Mouse (Mus musculus) myocyte (in vitro differentiated cells): Measurements from ENCODE around the gene 1700013F07Rik. TPM values are rescaled to one million over a fixed set of nuclear protein-coding genes. Genes with fewer than 3 reads are reported as not detected.

Experiments used
- H3K27me3 ChIP-seq: one replicate; pipeline ENCODE4 v1.6.1; 2011; ENCODE audit not compliant: control insufficient read depth, insufficient read depth, insufficient read length
- H3K36me3 ChIP-seq: one replicate; pipeline ENCODE4 v1.6.1; 2011; ENCODE audit not compliant: control insufficient read depth, insufficient read depth
- H3K4me2 ChIP-seq: one replicate; pipeline ENCODE4 v1.6.1; 2011; ENCODE audit warnings: low read depth, control low read depth
- H3K4me3 ChIP-seq: one replicate; pipeline ENCODE4 v1.5.1; 2011; ENCODE audit warnings: mild to moderate bottlenecking, control low read depth, moderate library complexity
- H3K79me2 ChIP-seq: one replicate; pipeline ENCODE4 v1.6.1; 2011; ENCODE audit not compliant: control insufficient read depth, insufficient read depth
- H3ac ChIP-seq: one replicate; pipeline ENCODE4 v1.6.1; 2011; ENCODE audit not compliant: control insufficient read depth, insufficient read length
- CEBPB ChIP-seq: IDR thresholded peaks from 2 replicates; pipeline ENCODE4 v1.6.1; 2011; ENCODE audit warnings: mild to moderate bottlenecking, moderate library complexity; ENCODE audit not compliant: poor library complexity, insufficient read depth, severe bottlenecking
- E2F4 ChIP-seq: IDR thresholded peaks from one replicate; pipeline ENCODE4 v1.6.1; 2011; ENCODE audit warnings: mild to moderate bottlenecking, control low read depth, moderate library complexity; ENCODE audit not compliant: insufficient read depth
- MAX ChIP-seq: IDR thresholded peaks from one replicate; pipeline ENCODE4 v1.6.1; 2011; ENCODE audit warnings: low read depth, mild to moderate bottlenecking, control low read depth
- MYOD1 ChIP-seq, 3 experiments: IDR thresholded peaks; one replicate each; pipeline ENCODE4 v1.6.1; 2011; ENCODE audit warnings: control low read depth in 2 of 3, low read depth in 2 of 3, mild to moderate bottlenecking in 2 of 3, moderate library complexity in 1 of 3; ENCODE audit not compliant: insufficient read length in 2 of 3, control insufficient read depth in 1 of 3
- MYOG ChIP-seq, 3 experiments: IDR thresholded peaks; one replicate each; pipeline ENCODE4 v1.6.1; 2011; ENCODE audit warnings: control low read depth in 2 of 3, low read depth in 2 of 3, mild to moderate bottlenecking in 2 of 3; ENCODE audit not compliant: insufficient read length in 2 of 3, control insufficient read depth in 1 of 3, insufficient read depth in 1 of 3
- POLR2A ChIP-seq: IDR thresholded peaks from one replicate; pipeline ENCODE4 v1.6.1; 2011; ENCODE audit warnings: low read depth, mild to moderate bottlenecking, control low read depth, moderate library complexity; ENCODE audit not compliant: insufficient read length
- POLR2AphosphoS2 ChIP-seq: IDR thresholded peaks from one replicate; pipeline ENCODE4 v1.6.1; 2011; ENCODE audit warnings: low read depth, control low read depth; ENCODE audit not compliant: insufficient read length
- REST ChIP-seq: IDR thresholded peaks from one replicate; pipeline ENCODE4 v1.6.1; 2011; ENCODE audit warnings: mild to moderate bottlenecking, control low read depth, moderate library complexity; ENCODE audit not compliant: insufficient read depth, insufficient read length
- SRF ChIP-seq: IDR thresholded peaks from one replicate; pipeline ENCODE4 v1.6.1; 2011; ENCODE audit warnings: low read depth; ENCODE audit not compliant: control insufficient read depth, insufficient read length
- TCF12 ChIP-seq: IDR thresholded peaks from one replicate; pipeline ENCODE4 v1.6.1; 2011; ENCODE audit warnings: mild to moderate bottlenecking, control low read depth; ENCODE audit not compliant: poor library complexity, insufficient read depth, severe bottlenecking
- TCF3 ChIP-seq: IDR thresholded peaks from one replicate; pipeline ENCODE4 v1.6.1; 2011; ENCODE audit warnings: low read depth, control low read depth; ENCODE audit not compliant: insufficient read length
- USF1 ChIP-seq: IDR thresholded peaks from one replicate; pipeline ENCODE4 v1.6.1; 2011; ENCODE audit warnings: low read depth, mild to moderate bottlenecking, control low read depth, moderate library complexity
- polyA plus RNA-seq: library from polyadenylated mRNA; unstranded; fragments of >200 nt; fragmentation: generic; extraction: Trizol; gene quantifications from one replicate; pipeline ENCODE4 v1.2.1, GENCODE M21; 2012; ENCODE audit warnings: missing spikeins

1700013F07Rik gene
- polyA plus RNA-seq, 1 experiment: 0.76 TPM

- no peak for TF ChIP-seq TCF3
- TF ChIP-seq CEBPB: no peak
- TF ChIP-seq REST: no peak
- TF ChIP-seq MAX: no peak
- TF ChIP-seq MYOG (IDR thresholded peaks at IDR 0.05; ENCODE audit: control insufficient read depth in 1 of 3, insufficient read depth in 1 of 3, insufficient read length in 2 of 3, low read depth in 2 of 3): no peak
- no peak for TF ChIP-seq E2F4
- TF ChIP-seq MYOD1 (IDR thresholded peaks at IDR 0.05; ENCODE audit: control insufficient read depth in 1 of 3, insufficient read length in 2 of 3, low read depth in 2 of 3): no peak
- no peak for TF ChIP-seq SRF
- no peak for TF ChIP-seq TCF12
- TF ChIP-seq USF1: no peak
- TF ChIP-seq POLR2A: no peak
- TF ChIP-seq POLR2AphosphoS2: no peak
- no peaks in the 10 kb centered on the region for H3K36me3 ChIP-seq
- H3K4me3 ChIP-seq: no peak overlapping the region
- no peaks in the 10 kb centered on the region for H3K79me2 ChIP-seq
- H3ac ChIP-seq: no peak overlapping the region
- H3K4me2 ChIP-seq: no peak overlapping the region
- peaks cover 63% of the 10 kb centered on the region for H3K27me3 ChIP-seq
Observed at GRCm38 (mm10) chr3:108510156-108510555, 23.8 kb upstream of the 1700013F07Rik start.

GRCm38 (mm10) chr3:108510716-108511483 lies 23.1 kb upstream of the 1700013F07Rik start:
- TF ChIP-seq TCF12 (no peak), POLR2AphosphoS2 (no peak), USF1 (no peak), MYOG (IDR thresholded peaks at IDR 0.05; ENCODE audit: control insufficient read depth in 1 of 3, insufficient read depth in 1 of 3, insufficient read length in 2 of 3, low read depth in 2 of 3) (no peak), POLR2A (no peak), CEBPB (no peak), MYOD1 (IDR thresholded peaks at IDR 0.05; ENCODE audit: control insufficient read depth in 1 of 3, insufficient read length in 2 of 3, low read depth in 2 of 3) (no peak), REST (no peak), MAX (no peak), TCF3 (no peak), E2F4 (no peak), SRF (no peak)
- H3K4me3 ChIP-seq: no peak overlapping the region
- H3K79me2 ChIP-seq: no peaks in the 10 kb centered on the region

GRCm38 (mm10) chr3:108513465-108513864 lies 20.5 kb upstream of the 1700013F07Rik start:
- Histone ChIP-seq H3K27me3 (peaks cover 43% of the 10 kb centered on the region), H3K4me3 (no peak overlapping the region), H3K79me2 (no peaks in the 10 kb centered on the region), H3K4me2 (no peak overlapping the region), H3K36me3 (no peaks in the 10 kb centered on the region), H3ac (no peak overlapping the region)
- no peak for TF ChIP-seq TCF3
- TF ChIP-seq USF1: no peak
- TF ChIP-seq REST: no peak
- TF ChIP-seq CEBPB: no peak
- no peak for TF ChIP-seq SRF
- TF ChIP-seq TCF12: no peak
- no peak for TF ChIP-seq MYOG (IDR thresholded peaks at IDR 0.05; ENCODE audit: control insufficient read depth in 1 of 3, insufficient read depth in 1 of 3, insufficient read length in 2 of 3, low read depth in 2 of 3)
- TF ChIP-seq POLR2A: no peak
- no peak for TF ChIP-seq POLR2AphosphoS2

More at GRCm38 (mm10) chr3:108510716-108511483, 23.1 kb upstream of the 1700013F07Rik start:
- Histone ChIP-seq H3K36me3 (no peaks in the 10 kb centered on the region), H3K4me2 (no peak overlapping the region), H3ac (no peak overlapping the region), H3K27me3 (peaks cover 55% of the 10 kb centered on the region)

- Histone ChIP-seq H3K4me2 (no peak overlapping the region), H3ac (no peak overlapping the region), H3K79me2 (no peaks in the 10 kb centered on the region), H3K36me3 (no peaks in the 10 kb centered on the region), H3K27me3 (peaks cover 38% of the 10 kb centered on the region), H3K4me3 (no peak overlapping the region)
- TF ChIP-seq MYOG (IDR thresholded peaks at IDR 0.05; ENCODE audit: control insufficient read depth in 1 of 3, insufficient read depth in 1 of 3, insufficient read length in 2 of 3, low read depth in 2 of 3) (no peak), CEBPB (no peak)
Observed at GRCm38 (mm10) chr3:108518276-108518675, 15.7 kb upstream of the 1700013F07Rik start.

GRCm38 (mm10) chr3:108523415-108523814 lies 10.5 kb upstream of the 1700013F07Rik start:
- no peaks in the 10 kb centered on the region for H3K79me2 ChIP-seq
- no peak overlapping the region for H3ac ChIP-seq
- no peak overlapping the region for H3K4me3 ChIP-seq
- H3K4me2 ChIP-seq: no peak overlapping the region
- TF ChIP-seq TCF12 (no peak), E2F4 (no peak), MYOD1 (IDR thresholded peaks at IDR 0.05; ENCODE audit: control insufficient read depth in 1 of 3, insufficient read length in 2 of 3, low read depth in 2 of 3) (no peak), TCF3 (no peak), MAX (no peak), REST (no peak), POLR2A (no peak), POLR2AphosphoS2 (no peak), USF1 (no peak), SRF (no peak), CEBPB (no peak), MYOG (IDR thresholded peaks at IDR 0.05; ENCODE audit: control insufficient read depth in 1 of 3, insufficient read depth in 1 of 3, insufficient read length in 2 of 3, low read depth in 2 of 3) (no peak)
- H3K36me3 ChIP-seq: no peaks in the 10 kb centered on the region
- H3K27me3 ChIP-seq: peaks cover 46% of the 10 kb centered on the region
